Mouse (Mus musculus): ENCODE measurements around the gene Scn1a. TPM values are rescaled to one million over a fixed set of nuclear protein-coding genes. Genes with fewer than 3 reads are reported as not detected.

The Scn1a gene
- total RNA-seq (2012; rRNA removed) = not detected in 2 replicates
- 0.05 and 0.11 TPM in 2 replicates for total RNA-seq (2014; rRNA removed)
- polyA plus RNA-seq (2012; ENCODE audit: insufficient read length, low read depth) = not detected in 2 replicates

- no peak within 1 kb of the TSS for H3K9ac ChIP-seq (ENCODE audit: insufficient read depth, low read depth)
- peaks cover 14% of the 10 kb centered on the region for H3K9me3 ChIP-seq (replicated peaks; ENCODE audit: low read length)
- TF ChIP-seq MAFK (IDR thresholded peaks at IDR 0.05; ENCODE audit: insufficient replicate concordance, low read length) = no peak
- no peak for TF ChIP-seq JUN (IDR thresholded peaks at IDR 0.05; ENCODE audit: insufficient read depth, low read depth, low read length)
- no peak for TF ChIP-seq MYC (IDR thresholded peaks at IDR 0.05; ENCODE audit: low read depth, low read length)
- TF ChIP-seq HCFC1 (IDR thresholded peaks at IDR 0.05; ENCODE audit: low read depth, low read length) = no peak
- no peak for TF ChIP-seq CTCF (conservative IDR thresholded peaks at IDR 0.05 in 1 of 2, IDR thresholded peaks at IDR 0.05 in 1 of 2; ENCODE audit: low read depth in 2 of 2, low read length in 2 of 2)
- TF ChIP-seq RCOR1 (conservative IDR thresholded peaks at IDR 0.05; ENCODE audit: low read depth, low read length) = no peak
- no peak for TF ChIP-seq ZMIZ1 (IDR thresholded peaks at IDR 0.05; ENCODE audit: low read depth, low read length)
- no peak within 1 kb of the TSS for H3K27ac ChIP-seq (ENCODE audit: insufficient read depth, low read depth)
- no peak within 1 kb of the TSS for H3K4me3 ChIP-seq (replicated peaks in 1 of 3; ENCODE audit: low read depth in 2 of 3, low read length in 2 of 3, poor library complexity in 1 of 3)
- H3K4me2 ChIP-seq (ENCODE audit: insufficient read depth, low read depth, poor library complexity, severe bottlenecking) = no peak within 1 kb of the TSS
- in situ Hi-C loops (cut with MboI; ENCODE audit: low pct_ligation_motif_present, low pct_unique_long_range_greater_than_20kb, low sequenced_read_pairs) = no loop called here
- no peaks in the 10 kb centered on the region for H3K36me3 ChIP-seq (replicated peaks in 1 of 2; ENCODE audit: control insufficient read depth in 1 of 2, insufficient read depth in 1 of 2, low read length in 1 of 2)
- H3K27me3 ChIP-seq (replicated peaks) = no peaks in the 10 kb centered on the region
- dilution Hi-C loops (cut with MboI; ENCODE audit: extremely low pct_ligation_motif_present, extremely low pct_unique_long_range_greater_than_20kb, low sequenced_read_pairs) = no loop called here
- H3K79me2 ChIP-seq (replicated peaks; ENCODE audit: control insufficient read depth, extremely low read depth, insufficient read depth, poor library complexity, severe bottlenecking) = no peaks in the 10 kb centered on the region
- no peak for DNase-seq (ENCODE audit: extremely low read depth)
- H3K4me1 ChIP-seq (ENCODE audit: control insufficient read depth in 1 of 2, insufficient read depth in 2 of 2) = no peaks in the 10 kb centered on the region
Measured at GRCm38 (mm10) chr2:66440711-66441110, at the start of gene Scn1a. Scn1a (minus strand) TSS chr2:66440840.

GRCm38 (mm10) chr2:66478395-66478794 lies 37.8 kb upstream of the Scn1a start:
- no peak for DNase-seq (ENCODE audit: extremely low read depth)
- Histone ChIP-seq H3K79me2 (replicated peaks; ENCODE audit: control insufficient read depth, extremely low read depth, insufficient read depth, poor library complexity, severe bottlenecking) (no peaks in the 10 kb centered on the region), H3K4me3 (replicated peaks in 1 of 3; ENCODE audit: low read depth in 2 of 3, low read length in 2 of 3, poor library complexity in 1 of 3) (no peak overlapping the region), H3K27ac (ENCODE audit: insufficient read depth, low read depth) (no peak overlapping the region), H3K4me2 (ENCODE audit: insufficient read depth, low read depth, poor library complexity, severe bottlenecking) (no peak overlapping the region), H3K36me3 (replicated peaks in 1 of 2; ENCODE audit: control insufficient read depth in 1 of 2, insufficient read depth in 1 of 2, low read length in 1 of 2) (no peaks in the 10 kb centered on the region), H3K9me3 (replicated peaks; ENCODE audit: low read length) (no peaks in the 10 kb centered on the region), H3K9ac (ENCODE audit: insufficient read depth, low read depth) (no peak overlapping the region), H3K27me3 (replicated peaks) (no peaks in the 10 kb centered on the region), H3K4me1 (ENCODE audit: control insufficient read depth in 1 of 2, insufficient read depth in 2 of 2) (no peaks in the 10 kb centered on the region)
- in situ Hi-C loops (cut with MboI; ENCODE audit: low pct_ligation_motif_present, low pct_unique_long_range_greater_than_20kb, low sequenced_read_pairs) (no loop called here), dilution Hi-C loops (cut with MboI; ENCODE audit: extremely low pct_ligation_motif_present, extremely low pct_unique_long_range_greater_than_20kb, low sequenced_read_pairs) (no loop called here)
- TF ChIP-seq ETS1 (conservative IDR thresholded peaks at IDR 0.05; ENCODE audit: low read depth, low read length) (no peak), MAZ (IDR thresholded peaks at IDR 0.05; ENCODE audit: low read depth, low read length) (no peak), KAT2A (IDR thresholded peaks at IDR 0.05; ENCODE audit: insufficient replicate concordance, low read length) (no peak), MAFK (IDR thresholded peaks at IDR 0.05; ENCODE audit: insufficient replicate concordance, low read length) (no peak), RAD21 (IDR thresholded peaks at IDR 0.05; ENCODE audit: low read depth, low read length) (no peak), JUND (conservative IDR thresholded peaks at IDR 0.05; ENCODE audit: low read depth, low read length) (no peak), SIN3A (IDR thresholded peaks at IDR 0.05; ENCODE audit: low read length) (no peak), ZKSCAN1 (IDR thresholded peaks at IDR 0.05; ENCODE audit: borderline replicate concordance, low read depth, low read length) (no peak), UBTF (IDR thresholded peaks at IDR 0.05; ENCODE audit: low read depth, low read length) (no peak), PAX5 (IDR thresholded peaks at IDR 0.05; ENCODE audit: low read length) (no peak), TBP (conservative IDR thresholded peaks at IDR 0.05; ENCODE audit: low read depth, low read length) (no peak), HCFC1 (IDR thresholded peaks at IDR 0.05; ENCODE audit: low read depth, low read length) (no peak), ZMIZ1 (IDR thresholded peaks at IDR 0.05; ENCODE audit: low read depth, low read length) (no peak), USF2 (conservative IDR thresholded peaks at IDR 0.05; ENCODE audit: low read depth, low read length) (no peak), CHD2 (IDR thresholded peaks at IDR 0.05; ENCODE audit: low read length) (no peak), SMC3 (IDR thresholded peaks at IDR 0.05; ENCODE audit: low read depth, low read length) (no peak), JUN (IDR thresholded peaks at IDR 0.05; ENCODE audit: insufficient read depth, low read depth, low read length) (no peak), RCOR1 (conservative IDR thresholded peaks at IDR 0.05; ENCODE audit: low read depth, low read length) (no peak), GABPA (IDR thresholded peaks at IDR 0.05; ENCODE audit: insufficient replicate concordance, low read depth, low read length) (no peak)
